Mouse (Mus musculus): ENCODE measurements around the gene Cstf2t.

Gene Cstf2t

GRCm38 (mm10) chr19:31082662-31083429, at the start of gene Cstf2t:
Gene Cstf2t, plus strand, starts transcription at chr19:31082837.
- peak; percentile 99 for DNase-seq (ENCODE audit: low read depth)

- no peak for DNase-seq (ENCODE audit: low read depth)
These were observed 43.7 kb upstream of the Cstf2t start for GRCm38 (mm10) chr19:31038951-31039350.

GRCm38 (mm10) chr19:31040948-31041847, 41.4 kb upstream of the Cstf2t start:
- DNase-seq (ENCODE audit: low read depth), result no peak

- peak; percentile 46 for DNase-seq (ENCODE audit: low read depth)
These were observed 36.0 kb upstream of the Cstf2t start for GRCm38 (mm10) chr19:31046601-31047000.

- DNase-seq (ENCODE audit: low read depth), result no peak
These were observed 17.9 kb upstream of the Cstf2t start for GRCm38 (mm10) chr19:31064740-31065139.

- no peak for DNase-seq (ENCODE audit: low read depth)
These were observed 17.3 kb upstream of the Cstf2t start for GRCm38 (mm10) chr19:31065206-31065781.

GRCm38 (mm10) chr19:31073959-31074716, 8.5 kb upstream of the Cstf2t start:
- no peak for DNase-seq (ENCODE audit: low read depth)

GRCm38 (mm10) chr19:31074717-31075063, 7.9 kb upstream of the Cstf2t start:
- no peak for DNase-seq (ENCODE audit: low read depth)

GRCm38 (mm10) chr19:31076106-31076505, 6.5 kb upstream of the Cstf2t start:
- no peak for DNase-seq (ENCODE audit: low read depth)

- no peak for DNase-seq (ENCODE audit: low read depth)
These were observed 4.4 kb upstream of the Cstf2t start for GRCm38 (mm10) chr19:31078241-31078640.

- no peak for DNase-seq (ENCODE audit: low read depth)
These were observed 411 bp upstream of the Cstf2t start for GRCm38 (mm10) chr19:31082226-31082625.

- DNase-seq (ENCODE audit: low read depth), result no peak
These were observed 1.1 kb downstream of the Cstf2t start for GRCm38 (mm10) chr19:31083761-31084160.

- no peak for DNase-seq (ENCODE audit: low read depth)
These were observed 15.2 kb downstream of the Cstf2t start for GRCm38 (mm10) chr19:31097857-31098256.

- DNase-seq (ENCODE audit: low read depth), result no peak
These were observed 16.7 kb downstream of the Cstf2t start for GRCm38 (mm10) chr19:31099369-31099768.

GRCm38 (mm10) chr19:31104764-31105163, 22.1 kb downstream of the Cstf2t start:
- DNase-seq (ENCODE audit: low read depth), result no peak

GRCm38 (mm10) chr19:31106036-31106435, 23.4 kb downstream of the Cstf2t start:
- DNase-seq (ENCODE audit: low read depth), result no peak

- no peak for DNase-seq (ENCODE audit: low read depth)
These were observed 24.4 kb downstream of the Cstf2t start for GRCm38 (mm10) chr19:31106835-31107554.

- DNase-seq (ENCODE audit: low read depth), result no peak
These were observed 32.1 kb downstream of the Cstf2t start for GRCm38 (mm10) chr19:31114690-31115089.

GRCm38 (mm10) chr19:31124628-31125027, 42.0 kb downstream of the Cstf2t start:
- DNase-seq (ENCODE audit: low read depth), result no peak

GRCm38 (mm10) chr19:31132614-31133013, 50.0 kb downstream of the Cstf2t start:
- DNase-seq (ENCODE audit: low read depth), result no peak

- DNase-seq (ENCODE audit: low read depth), result no peak
These were observed 53.7 kb downstream of the Cstf2t start for GRCm38 (mm10) chr19:31136316-31136715.
